Mouse (Mus musculus): ENCODE measurements around the gene Tagap.

GRCm38 (mm10) chr17:7877191-7877764 lies 48.5 kb upstream of the Tagap start:
- no peak for TF ChIP-seq GATA1 (IDR thresholded peaks at IDR 0.05; ENCODE audit: low read length)
- no peak for TF ChIP-seq TAL1 (IDR thresholded peaks at IDR 0.05; ENCODE audit: low read length)
